Mouse (Mus musculus): ENCODE results near the gene Unc93b1. TPM values are rescaled to one million over a fixed set of nuclear protein-coding genes. Genes with fewer than 3 reads are reported as not detected.

The Unc93b1 gene
- polyA plus RNA-seq, 1 experiment from 2014 or later = 12.4 TPM

GRCm38 (mm10) chr19:3935896-3936850, 1.2 kb downstream of the Unc93b1 start:
- no peaks in the 10 kb centered on the region for H3K9me3 ChIP-seq (ENCODE audit: control insufficient read depth, low read length)
- peaks cover 5% of the 10 kb centered on the region for H3K27me3 ChIP-seq (replicated peaks; ENCODE audit: control insufficient read depth, insufficient read depth, low read length)
- no peaks in the 10 kb centered on the region for H3K36me3 ChIP-seq (ENCODE audit: control insufficient read depth, insufficient read depth, low read length)
- ATAC-seq = 0 out of 2 replicates have a peak, but pooled peaks have one; percentile 24
- peak overlapping the region; percentile 43 for H3K4me3 ChIP-seq (ENCODE audit: low read length)
- no peak overlapping the region for H3K27ac ChIP-seq (ENCODE audit: low read depth, low read length)
- WGBS = 8% methylated on average over 22 of the region's 22 CpGs
- peaks cover 9% of the 10 kb centered on the region for H3K4me1 ChIP-seq (ENCODE audit: control insufficient read depth, insufficient read depth, low read depth, low read length)
- peak overlapping the region; percentile 59 for H3K9ac ChIP-seq (ENCODE audit: low read depth, low read length)
- H3K4me2 ChIP-seq (ENCODE audit: low read length) = peak overlapping the region; percentile 79

GRCm38 (mm10) chr19:3942315-3942714, 7.3 kb downstream of the Unc93b1 start:
- H3K4me1 ChIP-seq (ENCODE audit: control insufficient read depth, insufficient read depth, low read depth, low read length) = no peaks in the 10 kb centered on the region
- H3K9ac ChIP-seq (ENCODE audit: low read depth, low read length) = no peak overlapping the region
- H3K4me3 ChIP-seq (ENCODE audit: low read length) = no peak overlapping the region
- peaks cover 3% of the 10 kb centered on the region; the same call in 1 of the 2 replicates for H3K27me3 ChIP-seq (replicated peaks; ENCODE audit: control insufficient read depth, insufficient read depth, low read length)
- no peaks in the 10 kb centered on the region for H3K36me3 ChIP-seq (ENCODE audit: control insufficient read depth, insufficient read depth, low read length)
- WGBS = 79% methylated on average over 7 of the region's 7 CpGs
- H3K4me2 ChIP-seq (ENCODE audit: low read length) = no peak overlapping the region
- H3K27ac ChIP-seq (ENCODE audit: low read depth, low read length) = no peak overlapping the region
- ATAC-seq = no peak
- H3K9me3 ChIP-seq (ENCODE audit: control insufficient read depth, low read length) = no peaks in the 10 kb centered on the region

GRCm38 (mm10) chr19:3942986-3943735, 8.2 kb downstream of the Unc93b1 start:
- Histone ChIP-seq H3K36me3 (ENCODE audit: control insufficient read depth, insufficient read depth, low read length) (no peaks in the 10 kb centered on the region), H3K4me3 (ENCODE audit: low read length) (no peak overlapping the region), H3K27ac (ENCODE audit: low read depth, low read length) (no peak overlapping the region), H3K4me2 (ENCODE audit: low read length) (peak overlapping the region; percentile 18; the same call in 1 of the 2 replicates), H3K4me1 (ENCODE audit: control insufficient read depth, insufficient read depth, low read depth, low read length) (no peaks in the 10 kb centered on the region), H3K27me3 (replicated peaks; ENCODE audit: control insufficient read depth, insufficient read depth, low read length) (peaks cover 3% of the 10 kb centered on the region; the same call in 1 of the 2 replicates), H3K9me3 (ENCODE audit: control insufficient read depth, low read length) (no peaks in the 10 kb centered on the region), H3K9ac (ENCODE audit: low read depth, low read length) (no peak overlapping the region)
- WGBS = 19% methylated on average over 27 of the region's 27 CpGs
- ATAC-seq = no peak

- Histone ChIP-seq H3K4me1 (ENCODE audit: control insufficient read depth, insufficient read depth, low read depth, low read length) (no peaks in the 10 kb centered on the region), H3K27me3 (replicated peaks; ENCODE audit: control insufficient read depth, insufficient read depth, low read length) (peaks cover 3% of the 10 kb centered on the region; the same call in 1 of the 2 replicates), H3K27ac (ENCODE audit: low read depth, low read length) (no peak overlapping the region), H3K36me3 (ENCODE audit: control insufficient read depth, insufficient read depth, low read length) (no peaks in the 10 kb centered on the region), H3K4me2 (ENCODE audit: low read length) (no peak overlapping the region), H3K9me3 (ENCODE audit: control insufficient read depth, low read length) (no peaks in the 10 kb centered on the region), H3K9ac (ENCODE audit: low read depth, low read length) (no peak overlapping the region), H3K4me3 (ENCODE audit: low read length) (no peak overlapping the region)
- 36% methylated on average over 10 of the region's 10 CpGs for WGBS
- ATAC-seq = no peak
Measured at GRCm38 (mm10) chr19:3945872-3946564, 11.0 kb downstream of the Unc93b1 start.

GRCm38 (mm10) chr19:3946715-3947114, 11.7 kb downstream of the Unc93b1 start:
- Histone ChIP-seq H3K9ac (ENCODE audit: low read depth, low read length) (no peak overlapping the region), H3K9me3 (ENCODE audit: control insufficient read depth, low read length) (no peaks in the 10 kb centered on the region), H3K4me3 (ENCODE audit: low read length) (no peak overlapping the region), H3K27me3 (replicated peaks; ENCODE audit: control insufficient read depth, insufficient read depth, low read length) (peaks cover 3% of the 10 kb centered on the region; the same call in 1 of the 2 replicates), H3K27ac (ENCODE audit: low read depth, low read length) (no peak overlapping the region), H3K4me2 (ENCODE audit: low read length) (no peak overlapping the region), H3K4me1 (ENCODE audit: control insufficient read depth, insufficient read depth, low read depth, low read length) (no peaks in the 10 kb centered on the region), H3K36me3 (ENCODE audit: control insufficient read depth, insufficient read depth, low read length) (no peaks in the 10 kb centered on the region)
- WGBS = 18% methylated on average over 2 of the region's 2 CpGs
- peak; percentile 73 for ATAC-seq

- ATAC-seq = no peak
- no peak overlapping the region for H3K4me2 ChIP-seq (ENCODE audit: low read length)
- H3K36me3 ChIP-seq (ENCODE audit: control insufficient read depth, insufficient read depth, low read length) = no peaks in the 10 kb centered on the region
- H3K4me3 ChIP-seq (ENCODE audit: low read length) = no peak overlapping the region
- no peak overlapping the region for H3K27ac ChIP-seq (ENCODE audit: low read depth, low read length)
- WGBS = 88% methylated on average over 3 of the region's 3 CpGs
- H3K27me3 ChIP-seq (replicated peaks; ENCODE audit: control insufficient read depth, insufficient read depth, low read length) = peaks cover under 1% of the 10 kb centered on the region; the same call in 1 of the 2 replicates
- H3K9ac ChIP-seq (ENCODE audit: low read depth, low read length) = no peak overlapping the region
- H3K9me3 ChIP-seq (ENCODE audit: control insufficient read depth, low read length) = no peaks in the 10 kb centered on the region
- no peaks in the 10 kb centered on the region for H3K4me1 ChIP-seq (ENCODE audit: control insufficient read depth, insufficient read depth, low read depth, low read length)
Measured at GRCm38 (mm10) chr19:3947813-3948212, 12.8 kb downstream of the Unc93b1 start.

- no peak for ATAC-seq
- H3K36me3 ChIP-seq (ENCODE audit: control insufficient read depth, insufficient read depth, low read length) = no peaks in the 10 kb centered on the region
- H3K4me3 ChIP-seq (ENCODE audit: low read length) = no peak overlapping the region
- 70% methylated on average over 14 of the region's 14 CpGs for WGBS
- H3K27ac ChIP-seq (ENCODE audit: low read depth, low read length) = no peak overlapping the region
- H3K4me2 ChIP-seq (ENCODE audit: low read length) = no peak overlapping the region
- no peak overlapping the region for H3K9ac ChIP-seq (ENCODE audit: low read depth, low read length)
- H3K4me1 ChIP-seq (ENCODE audit: control insufficient read depth, insufficient read depth, low read depth, low read length) = no peaks in the 10 kb centered on the region
- H3K27me3 ChIP-seq (replicated peaks; ENCODE audit: control insufficient read depth, insufficient read depth, low read length) = no peaks in the 10 kb centered on the region
- H3K9me3 ChIP-seq (ENCODE audit: control insufficient read depth, low read length) = no peaks in the 10 kb centered on the region
Measured at GRCm38 (mm10) chr19:3948546-3948945, 13.6 kb downstream of the Unc93b1 start.

- 78% methylated on average over 3 of the region's 3 CpGs for WGBS
- Histone ChIP-seq H3K4me2 (ENCODE audit: low read length) (no peak overlapping the region), H3K36me3 (ENCODE audit: control insufficient read depth, insufficient read depth, low read length) (no peaks in the 10 kb centered on the region), H3K4me3 (ENCODE audit: low read length) (no peak overlapping the region), H3K9me3 (ENCODE audit: control insufficient read depth, low read length) (no peaks in the 10 kb centered on the region), H3K27ac (ENCODE audit: low read depth, low read length) (no peak overlapping the region), H3K27me3 (replicated peaks; ENCODE audit: control insufficient read depth, insufficient read depth, low read length) (no peaks in the 10 kb centered on the region), H3K4me1 (ENCODE audit: control insufficient read depth, insufficient read depth, low read depth, low read length) (no peaks in the 10 kb centered on the region), H3K9ac (ENCODE audit: low read depth, low read length) (no peak overlapping the region; the same call in 1 of the 2 replicates)
- no peak for ATAC-seq
Measured at GRCm38 (mm10) chr19:3950331-3950730, 15.3 kb downstream of the Unc93b1 start.

Measured in hindbrain, embryonic 16.5 days (tissue).